Mouse (Mus musculus) stomach, embryonic 15.5 days (tissue): ENCODE results near the gene Fgd6. TPM values are rescaled to one million over a fixed set of nuclear protein-coding genes. Genes with fewer than 3 reads are reported as not detected.

ENCODE experiments used
- ATAC-seq: fragments of 200-750 bp; cut with Nextera tagmentation; 2 replicates; pipeline ENCODE4 v1.8.0; 2017; ENCODE audit warnings: low read depth, moderate number of reproducible peaks, moderate TSS enrichment; ENCODE audit not compliant: insufficient read depth, low FRiP score
- H3K27ac ChIP-seq: fragments of 300-500 bp; sonication (generic); 2 replicates; pipeline ENCODE4 v1.5.1; 2015; ENCODE audit warnings: mild to moderate bottlenecking, inconsistent platforms
- H3K27me3 ChIP-seq: fragments of 300-500 bp; sonication (generic); replicated peaks from 2 replicates; pipeline ENCODE4 v1.6.1; 2015; ENCODE audit warnings: inconsistent platforms
- H3K36me3 ChIP-seq: fragments of 300-500 bp; sonication (generic); 2 replicates; pipeline ENCODE4 v1.6.1; 2015; ENCODE audit warnings: inconsistent platforms
- H3K4me1 ChIP-seq: fragments of 300-500 bp; sonication (generic); 2 replicates; pipeline ENCODE4 v1.6.1; 2015; ENCODE audit warnings: inconsistent platforms
- H3K4me2 ChIP-seq: fragments of 300-500 bp; sonication (generic); 2 replicates; pipeline ENCODE4 v1.6.1; 2015; ENCODE audit warnings: mild to moderate bottlenecking, inconsistent platforms
- H3K4me3 ChIP-seq: fragments of 300-500 bp; sonication (generic); replicated peaks from 2 replicates; pipeline ENCODE4 v1.5.1; 2015; ENCODE audit warnings: inconsistent platforms
- H3K9ac ChIP-seq: fragments of 300-500 bp; sonication (generic); 2 replicates; pipeline ENCODE4 v1.6.1; 2015; ENCODE audit warnings: inconsistent platforms
- H3K9me3 ChIP-seq: fragments of 300-500 bp; sonication (generic); 2 replicates; pipeline ENCODE4 v1.6.1; 2016; ENCODE audit warnings: inconsistent platforms
- WGBS: fragments of 180-500 bp; shearing (Covaris S2); methylation state at CpG from one replicate; pipeline ENCODE4 v1.1.7; 2015; 5-methylcytosine and 5-hydroxymethylcytosine counted together
- polyA plus RNA-seq: library from polyadenylated mRNA; unstranded; fragments of >200 nt; fragmentation: Nextera tagmentation; extraction: Ambion mirVana; gene quantifications from 2 replicates; pipeline ENCODE4 v1.2.1, GENCODE M21; 2015

The Fgd6 gene
- polyA plus RNA-seq, 1 experiment from 2014 or later, result 3.6 TPM

DNA sequence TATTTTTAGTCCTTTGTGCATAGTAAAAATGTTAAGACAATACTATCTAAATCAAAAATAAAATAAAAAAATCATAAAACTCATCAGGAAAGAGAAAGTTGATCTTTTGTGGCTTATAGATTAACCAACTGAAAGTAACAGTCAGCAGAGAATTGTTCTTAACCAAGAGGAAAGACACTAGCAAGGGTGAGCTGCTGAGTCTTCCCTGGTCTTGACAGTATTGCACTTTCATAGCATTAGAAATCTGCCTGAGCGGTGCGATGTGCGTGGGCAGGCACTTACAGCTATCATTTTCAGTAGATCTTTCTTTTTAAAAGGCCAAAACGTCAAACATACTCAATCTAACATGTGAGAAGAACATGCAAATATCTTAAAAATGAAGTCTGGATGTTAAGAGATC is 14.7 kb upstream of the Fgd6 start:
- H3K27ac ChIP-seq, result no peak overlapping the region
- H3K9ac ChIP-seq, result no peak overlapping the region
- 71% methylated on average over 4 of the region's 4 CpGs for WGBS
- no peak for ATAC-seq
- H3K36me3 ChIP-seq, result no peaks in the 10 kb centered on the region; the same call in 1 of the 2 replicates
- no peaks in the 10 kb centered on the region for H3K27me3 ChIP-seq
- H3K4me2 ChIP-seq, result no peak overlapping the region
- no peaks in the 10 kb centered on the region for H3K4me1 ChIP-seq
- no peak overlapping the region for H3K4me3 ChIP-seq
- no peaks in the 10 kb centered on the region for H3K9me3 ChIP-seq

DNA sequence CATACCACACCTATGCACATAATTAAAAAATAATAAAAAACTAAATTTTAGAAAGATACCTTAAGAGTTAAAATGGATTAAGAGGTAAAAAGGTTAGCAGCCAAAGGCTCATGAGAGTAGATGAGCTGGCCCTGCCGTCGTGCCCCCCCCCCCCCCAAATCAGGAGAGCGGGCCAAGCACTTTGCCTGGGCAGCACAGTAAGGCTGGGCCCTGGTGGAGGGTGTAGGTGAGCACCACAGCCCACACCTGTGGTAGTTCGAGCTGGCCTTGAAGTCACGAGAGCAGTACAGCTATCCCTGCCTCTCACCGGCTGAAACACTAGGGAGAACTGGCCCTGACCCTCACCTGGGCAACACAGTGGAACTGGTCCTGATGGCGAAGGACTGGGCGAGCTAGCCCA is 10.7 kb upstream of the Fgd6 start:
- Histone ChIP-seq H3K4me2 (no peak overlapping the region), H3K9me3 (no peaks in the 10 kb centered on the region), H3K9ac (no peak overlapping the region), H3K4me3 (no peak overlapping the region), H3K4me1 (no peaks in the 10 kb centered on the region), H3K36me3 (no peaks in the 10 kb centered on the region; the same call in 1 of the 2 replicates), H3K27me3 (no peaks in the 10 kb centered on the region), H3K27ac (no peak overlapping the region)
- ATAC-seq, result no peak
- WGBS, result 91% methylated on average over 8 of the region's 8 CpGs

DNA sequence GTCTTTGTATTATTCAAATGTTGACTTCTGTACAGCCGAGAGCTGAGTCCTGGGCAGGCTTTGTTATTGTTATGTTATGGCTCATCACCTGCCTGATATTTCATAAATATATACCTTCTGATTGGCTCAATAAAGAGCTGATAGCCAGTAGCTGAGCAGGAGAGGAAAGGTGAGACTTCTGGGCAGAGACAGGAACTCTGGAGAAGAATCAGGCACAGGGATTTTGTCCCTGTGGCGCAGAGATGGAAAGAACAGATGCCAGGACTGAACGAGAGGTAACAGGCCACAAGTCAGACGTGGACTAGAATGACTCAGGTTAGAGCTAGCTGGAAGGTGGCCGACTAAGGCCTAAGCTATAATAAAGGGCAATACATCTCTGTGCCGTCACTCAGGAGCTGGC is 7.3 kb upstream of the Fgd6 start:
- Histone ChIP-seq H3K4me2 (no peak overlapping the region), H3K4me3 (no peak overlapping the region), H3K9me3 (no peaks in the 10 kb centered on the region), H3K4me1 (no peaks in the 10 kb centered on the region), H3K9ac (no peak overlapping the region), H3K27me3 (no peaks in the 10 kb centered on the region), H3K27ac (no peak overlapping the region), H3K36me3 (no peaks in the 10 kb centered on the region; the same call in 1 of the 2 replicates)
- ATAC-seq, result no peak
- WGBS, result 78% methylated on average over 6 of the region's 6 CpGs

DNA sequence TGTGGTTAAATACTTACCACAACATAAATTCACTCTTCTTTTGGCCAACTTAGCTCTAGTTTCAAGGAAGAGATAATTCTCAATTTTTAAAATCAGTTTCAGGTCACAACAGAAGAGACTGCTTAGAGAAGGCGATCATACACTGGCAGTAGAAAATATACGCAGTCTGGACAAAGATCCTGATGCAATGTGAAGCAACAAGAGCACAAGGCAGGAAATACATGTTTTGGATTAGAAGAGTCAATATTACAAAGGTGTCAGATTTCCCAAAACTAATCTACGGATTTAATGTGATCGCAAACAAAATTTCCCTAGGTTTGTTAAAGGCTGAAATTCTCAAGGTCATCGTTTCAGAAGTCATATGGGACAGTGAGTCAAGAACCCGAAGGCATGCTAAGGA is 4.6 kb upstream of the Fgd6 start:
- H3K27ac ChIP-seq, result no peak overlapping the region
- no peak for ATAC-seq
- H3K4me1 ChIP-seq, result peaks cover 6% of the 10 kb centered on the region; the same call in 1 of the 2 replicates
- H3K4me2 ChIP-seq, result no peak overlapping the region
- H3K4me3 ChIP-seq, result no peak overlapping the region
- H3K9ac ChIP-seq, result no peak overlapping the region
- no peaks in the 10 kb centered on the region for H3K36me3 ChIP-seq
- no peaks in the 10 kb centered on the region for H3K27me3 ChIP-seq
- no peaks in the 10 kb centered on the region for H3K9me3 ChIP-seq
- 90% methylated on average over 6 of the region's 6 CpGs for WGBS

DNA sequence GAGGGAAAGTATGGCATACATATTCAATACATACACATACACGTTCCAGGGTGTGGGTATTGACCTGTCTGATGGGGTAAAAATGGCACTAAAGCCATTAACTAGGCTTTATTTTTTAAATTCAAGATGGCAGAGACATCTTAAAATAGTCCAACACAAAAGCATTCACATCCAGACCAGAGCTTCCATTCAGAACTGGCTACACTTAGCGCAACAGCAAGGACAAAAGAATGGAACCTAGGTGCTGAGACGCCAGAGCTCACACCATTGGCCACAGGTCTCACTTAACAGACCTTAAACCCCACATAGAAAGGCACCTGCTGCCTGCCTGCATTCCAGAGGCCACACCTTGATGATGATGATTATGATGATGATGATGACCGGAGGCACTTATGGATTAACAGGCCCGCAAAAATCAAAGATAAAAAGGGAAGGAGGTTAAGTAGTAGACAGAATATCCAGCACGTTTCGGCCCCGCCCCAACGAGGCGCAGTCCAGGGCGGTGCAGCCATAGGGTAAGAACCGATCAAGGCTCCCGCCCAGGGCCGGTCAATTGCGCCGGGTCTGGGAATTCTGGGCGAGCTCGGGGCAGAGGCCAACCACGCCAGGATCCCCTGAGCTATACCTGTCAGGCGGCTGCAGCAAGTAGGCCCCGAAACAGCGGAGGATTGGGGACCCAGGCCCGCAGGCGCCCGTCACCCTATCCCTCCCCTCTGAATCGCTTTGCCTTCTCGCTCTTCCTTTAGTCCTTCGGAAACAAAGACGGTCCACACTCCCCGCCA is 734 bp upstream of the Fgd6 start:
- 2% methylated on average over 30 of the region's 30 CpGs for WGBS
- no peaks in the 10 kb centered on the region for H3K27me3 ChIP-seq
- H3K27ac ChIP-seq, result peak overlapping the region; percentile 71; the same call in 1 of the 2 replicates
- H3K9me3 ChIP-seq, result no peaks in the 10 kb centered on the region
- H3K36me3 ChIP-seq, result no peaks in the 10 kb centered on the region
- H3K4me3 ChIP-seq, result peak overlapping the region; percentile 72
- H3K4me2 ChIP-seq, result peak overlapping the region; percentile 71
- H3K4me1 ChIP-seq, result peaks cover 6% of the 10 kb centered on the region; the same call in 1 of the 2 replicates
- H3K9ac ChIP-seq, result peak overlapping the region; percentile 70
- ATAC-seq, result peak; percentile 84

DNA sequence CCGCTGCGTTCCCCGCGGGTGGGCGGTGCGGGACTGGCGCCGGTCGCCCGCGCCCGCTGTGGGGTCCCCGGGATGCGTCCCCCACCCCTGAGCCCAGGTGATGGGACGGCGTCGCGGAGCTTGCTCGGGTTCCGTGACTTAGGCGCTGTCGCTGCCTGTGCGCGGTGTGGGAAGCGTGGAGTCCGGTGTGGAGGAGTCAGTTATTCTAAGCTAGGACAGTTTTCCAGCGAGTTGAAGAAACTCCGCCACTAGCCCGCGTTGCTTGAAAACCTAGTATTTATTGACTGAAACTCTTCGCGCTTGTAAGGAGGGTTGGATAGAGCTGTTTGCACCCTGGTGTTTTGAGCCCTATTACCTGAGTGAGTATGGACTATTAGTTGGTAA is 566 bp downstream of the Fgd6 start:
- Histone ChIP-seq H3K27ac (peak overlapping the region; percentile 76), H3K4me3 (peak overlapping the region; percentile 72), H3K27me3 (no peaks in the 10 kb centered on the region), H3K36me3 (no peaks in the 10 kb centered on the region), H3K9ac (peak overlapping the region; percentile 62), H3K9me3 (no peaks in the 10 kb centered on the region), H3K4me2 (peak overlapping the region; percentile 71), H3K4me1 (peaks cover 6% of the 10 kb centered on the region; the same call in 1 of the 2 replicates)
- under 1% methylated on average over 32 of the region's 32 CpGs for WGBS
- peak; percentile 16 for ATAC-seq

DNA sequence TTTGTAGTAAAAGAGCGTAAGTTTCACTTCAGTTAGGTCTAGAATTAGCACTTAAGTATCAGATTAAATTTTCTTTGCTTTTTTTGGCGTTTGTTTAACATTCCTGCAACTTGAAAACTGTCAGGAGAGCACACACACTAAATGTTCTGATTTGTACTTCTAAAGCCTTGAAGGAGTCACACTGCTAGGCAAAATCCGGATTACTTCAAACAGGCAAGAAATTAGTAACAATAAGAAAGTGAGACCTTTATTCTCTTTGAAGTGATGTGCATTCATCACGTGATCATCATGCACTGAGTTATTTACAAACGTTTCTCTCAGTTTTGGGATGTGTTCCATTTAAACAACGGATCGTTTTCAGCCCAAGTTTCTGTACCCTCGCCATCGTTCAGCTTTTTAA is 1.4 kb downstream of the Fgd6 start:
- WGBS, result 31% methylated on average over 9 of the region's 9 CpGs
- Histone ChIP-seq H3K27me3 (no peaks in the 10 kb centered on the region), H3K9ac (no peak overlapping the region), H3K4me2 (peak overlapping the region; percentile 71; the same call in 1 of the 2 replicates), H3K27ac (no peak overlapping the region), H3K4me3 (0 out of 2 replicates have a peak overlapping the region, but pooled peaks have one; percentile 11), H3K9me3 (no peaks in the 10 kb centered on the region), H3K36me3 (no peaks in the 10 kb centered on the region), H3K4me1 (peaks cover 6% of the 10 kb centered on the region; the same call in 1 of the 2 replicates)
- ATAC-seq, result no peak

DNA sequence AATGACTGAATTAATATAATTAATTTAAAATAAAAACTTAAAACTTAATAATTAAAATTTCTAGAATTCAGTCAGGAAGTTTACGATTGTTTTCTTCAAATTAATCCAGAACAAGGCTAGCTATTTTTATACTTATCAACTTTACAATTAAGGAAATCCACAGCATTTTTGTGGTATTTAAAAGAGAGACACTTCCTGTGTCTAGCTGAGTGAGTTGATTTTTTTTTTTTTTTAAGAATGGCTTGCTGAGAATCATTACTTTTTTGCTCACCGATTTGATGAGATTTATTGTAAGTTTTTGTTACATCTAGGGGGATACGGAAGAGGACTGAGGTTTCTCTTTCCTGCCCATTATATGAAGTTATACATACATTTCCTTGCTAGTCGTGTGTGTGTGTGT is 1.8 kb downstream of the Fgd6 start:
- Histone ChIP-seq H3K27me3 (no peaks in the 10 kb centered on the region), H3K4me2 (no peak overlapping the region; the same call in none of the 2 replicates), H3K9ac (no peak overlapping the region), H3K9me3 (no peaks in the 10 kb centered on the region), H3K4me3 (no peak overlapping the region), H3K36me3 (no peaks in the 10 kb centered on the region), H3K4me1 (peaks cover 6% of the 10 kb centered on the region; the same call in 1 of the 2 replicates), H3K27ac (no peak overlapping the region)
- ATAC-seq, result no peak
- 61% methylated on average over 4 of the region's 4 CpGs for WGBS

DNA sequence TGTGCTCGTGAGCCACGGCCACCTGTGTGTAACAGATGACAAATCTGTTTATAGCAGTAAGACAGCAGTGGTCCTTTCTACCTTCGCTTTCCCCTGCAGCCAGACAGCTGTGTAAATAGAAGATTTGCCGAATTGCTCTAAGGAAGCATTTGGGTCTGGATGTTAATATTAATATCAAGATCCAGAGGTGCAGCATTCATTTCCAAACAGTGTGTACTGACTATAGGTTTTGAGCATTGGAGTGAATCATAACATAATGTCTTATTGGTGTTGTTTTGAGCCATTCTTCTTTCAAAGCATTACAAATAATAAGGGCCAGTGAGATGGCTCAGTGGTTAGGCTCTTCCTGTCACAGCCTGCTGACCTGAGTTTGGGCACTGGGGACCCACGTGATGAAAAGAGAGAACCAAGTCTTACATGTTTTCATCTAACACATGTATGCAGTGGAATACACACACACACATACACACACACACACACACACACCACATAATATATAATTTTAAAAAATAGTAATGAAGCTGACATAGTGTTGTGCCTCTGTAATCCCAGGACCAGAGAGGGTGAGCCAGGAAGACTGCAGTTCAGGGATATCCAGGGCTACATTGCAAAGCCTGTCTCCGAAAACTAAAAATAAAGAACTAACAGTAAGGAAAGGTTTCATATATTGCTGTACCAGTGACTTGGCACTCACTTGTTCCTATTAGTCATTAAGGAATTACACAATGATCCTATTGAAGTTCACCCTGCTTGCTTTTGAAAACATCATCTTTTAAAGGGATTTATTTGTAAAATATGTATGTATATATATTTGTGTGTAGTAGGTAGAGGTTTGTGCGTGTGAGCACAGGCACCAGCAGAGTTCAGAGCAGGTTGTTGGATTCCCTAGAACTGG is 2.8 kb downstream of the Fgd6 start:
- H3K4me3 ChIP-seq, result no peak overlapping the region
- no peaks in the 10 kb centered on the region for H3K27me3 ChIP-seq
- no peak overlapping the region; the same call in 1 of the 2 replicates for H3K4me2 ChIP-seq
- ATAC-seq, result no peak
- no peaks in the 10 kb centered on the region for H3K36me3 ChIP-seq
- no peaks in the 10 kb centered on the region for H3K9me3 ChIP-seq
- no peak overlapping the region for H3K9ac ChIP-seq
- no peak overlapping the region for H3K27ac ChIP-seq
- peaks cover 6% of the 10 kb centered on the region; the same call in 1 of the 2 replicates for H3K4me1 ChIP-seq
- WGBS, result 58% methylated on average over 7 of the region's 7 CpGs

DNA sequence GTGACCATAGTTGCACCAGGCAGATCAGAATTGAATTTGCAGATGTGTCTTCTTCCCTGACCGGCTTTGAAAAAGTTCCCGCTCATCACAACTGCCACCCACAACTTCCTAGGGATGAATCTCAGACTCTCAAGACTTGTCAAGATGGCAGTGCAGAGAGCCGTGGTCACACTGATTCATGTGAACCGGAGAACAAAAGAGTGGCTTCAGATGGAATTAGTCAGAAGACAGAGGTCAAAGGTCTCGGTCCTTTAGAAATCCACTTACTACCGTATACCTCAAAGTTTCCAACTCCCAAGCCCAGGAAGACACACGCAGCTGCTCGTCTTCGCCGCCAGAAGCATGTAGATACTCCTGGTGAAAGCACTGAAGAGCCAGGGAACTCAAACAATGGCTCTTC is 8.1 kb downstream of the Fgd6 start:
- no peaks in the 10 kb centered on the region for H3K9me3 ChIP-seq
- H3K27me3 ChIP-seq, result no peaks in the 10 kb centered on the region
- 77% methylated on average over 10 of the region's 10 CpGs for WGBS
- H3K4me1 ChIP-seq, result peaks cover 7% of the 10 kb centered on the region; the same call in 1 of the 2 replicates
- no peak overlapping the region for H3K4me3 ChIP-seq
- no peaks in the 10 kb centered on the region for H3K36me3 ChIP-seq
- H3K9ac ChIP-seq, result no peak overlapping the region
- H3K4me2 ChIP-seq, result no peak overlapping the region
- ATAC-seq, result no peak
- H3K27ac ChIP-seq, result no peak overlapping the region

DNA sequence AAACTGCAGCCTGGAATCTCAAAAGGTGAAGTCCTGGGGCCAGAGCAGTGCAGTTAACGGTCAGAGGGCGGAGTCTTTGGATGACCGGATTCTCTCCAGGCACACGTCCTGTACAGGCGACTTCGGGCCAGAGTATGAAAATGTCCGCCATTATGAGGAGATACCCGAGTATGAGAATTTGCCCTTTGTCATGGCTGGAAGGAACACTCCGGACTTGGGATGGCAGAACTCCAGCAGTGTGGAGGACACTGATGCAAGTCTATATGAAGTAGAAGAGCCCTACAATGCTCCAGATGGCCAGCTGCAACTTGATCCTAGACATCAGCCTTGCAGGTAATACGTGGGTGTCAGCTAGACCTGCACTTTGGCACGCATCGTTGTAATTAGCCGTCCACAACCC is 9.5 kb downstream of the Fgd6 start:
- Histone ChIP-seq H3K36me3 (no peaks in the 10 kb centered on the region), H3K4me2 (no peak overlapping the region), H3K9ac (no peak overlapping the region), H3K27ac (no peak overlapping the region), H3K9me3 (no peaks in the 10 kb centered on the region), H3K4me3 (no peak overlapping the region), H3K27me3 (no peaks in the 10 kb centered on the region), H3K4me1 (peaks cover 11% of the 10 kb centered on the region; the same call in 1 of the 2 replicates)
- ATAC-seq, result no peak
- 91% methylated on average over 13 of the region's 13 CpGs for WGBS

DNA sequence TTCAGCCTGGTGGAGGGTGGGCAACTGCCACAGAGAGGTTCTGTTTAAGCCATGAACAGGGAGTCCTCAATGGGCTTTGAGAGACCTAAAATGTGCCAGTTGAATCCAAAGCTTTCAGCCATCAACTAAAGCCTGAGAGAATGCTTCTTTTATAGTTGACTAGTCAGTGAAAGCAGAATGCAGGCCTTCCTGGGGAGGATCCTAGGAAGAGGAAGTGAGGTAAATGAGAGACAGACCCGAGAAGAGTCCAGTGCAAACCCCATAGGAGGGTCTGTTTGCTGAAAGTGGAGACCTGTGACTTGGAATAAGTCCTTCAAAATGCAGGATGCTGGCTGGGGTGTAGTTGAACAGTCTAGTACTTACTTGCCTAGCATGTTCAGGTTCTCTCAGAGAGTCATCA is 11.2 kb downstream of the Fgd6 start:
- 71% methylated on average over 1 of the region's 1 CpGs for WGBS
- H3K36me3 ChIP-seq, result no peaks in the 10 kb centered on the region
- no peak overlapping the region for H3K9ac ChIP-seq
- H3K4me3 ChIP-seq, result no peak overlapping the region
- peaks cover 11% of the 10 kb centered on the region; the same call in 1 of the 2 replicates for H3K4me1 ChIP-seq
- no peaks in the 10 kb centered on the region for H3K9me3 ChIP-seq
- no peak overlapping the region for H3K4me2 ChIP-seq
- ATAC-seq, result no peak
- no peak overlapping the region for H3K27ac ChIP-seq
- no peaks in the 10 kb centered on the region for H3K27me3 ChIP-seq
